Mouse (Mus musculus): Measurements from ENCODE around the gene Setd7. TPM values are rescaled to one million over a fixed set of nuclear protein-coding genes. Genes with fewer than 3 reads are reported as not detected.

The Setd7 gene
- polyA plus RNA-seq, 1 experiment from 2014 or later = 5.0 TPM

DNA sequence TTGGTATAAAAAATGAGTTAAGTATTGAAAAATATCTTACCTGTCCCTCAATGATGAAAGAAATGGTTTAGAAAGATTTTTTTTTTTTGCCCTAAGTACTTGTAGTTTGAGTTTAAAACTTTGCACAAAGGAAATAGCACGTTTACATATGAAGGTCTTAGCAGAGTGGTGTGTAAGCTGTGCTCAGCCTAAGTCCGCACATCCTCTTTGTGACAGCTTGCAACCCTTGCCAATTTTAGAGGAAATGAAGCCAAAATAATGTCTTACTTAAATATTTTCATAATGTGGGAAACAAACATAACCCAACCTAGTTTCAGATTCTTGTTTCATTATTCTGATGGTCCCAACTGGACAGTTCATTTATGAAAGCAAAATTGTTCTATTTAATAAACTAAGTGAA, 66.2 kb downstream of the Setd7 start:
- DNase-seq (ENCODE audit: extremely low spot score, low spot score) = no peak
- no peak overlapping the region for H3K4me3 ChIP-seq
- WGBS = 93% methylated on average over 2 of the region's 2 CpGs

DNA sequence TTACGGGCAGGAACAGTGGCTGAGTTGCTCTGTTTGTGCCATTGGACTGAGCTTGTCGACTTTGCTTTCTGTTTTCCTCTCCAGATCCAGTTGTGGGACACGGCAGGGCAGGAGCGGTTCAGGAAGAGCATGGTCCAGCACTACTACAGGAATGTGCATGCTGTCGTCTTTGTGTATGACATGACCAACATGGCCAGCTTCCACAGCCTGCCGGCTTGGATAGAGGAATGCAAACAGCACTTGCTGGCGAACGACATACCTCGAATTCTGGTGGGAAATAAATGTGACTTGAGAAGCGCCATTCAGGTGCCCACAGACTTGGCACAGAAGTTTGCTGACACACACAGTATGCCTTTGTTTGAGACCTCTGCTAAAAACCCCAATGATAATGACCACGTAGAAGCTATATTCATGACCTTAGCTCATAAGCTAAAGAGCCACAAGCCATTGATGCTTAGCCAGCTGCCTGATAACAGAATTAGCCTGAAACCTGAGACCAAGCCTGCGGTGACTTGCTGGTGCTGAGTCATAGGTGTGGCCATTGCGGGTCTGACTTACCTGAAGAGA, 67.3 kb downstream of the Setd7 start:
- DNase-seq (ENCODE audit: extremely low spot score, low spot score) = no peak
- no peak overlapping the region for H3K4me3 ChIP-seq
- no peaks in the 10 kb centered on the region for H3K27me3 ChIP-seq (ENCODE audit: poor library complexity, severe bottlenecking)
- no peaks in the 10 kb centered on the region for H3K9me3 ChIP-seq
- no peaks in the 10 kb centered on the region for H3K4me1 ChIP-seq
- peaks cover 38% of the 10 kb centered on the region for H3K36me3 ChIP-seq (replicated peaks)
- no peak overlapping the region for H3K27ac ChIP-seq
- WGBS = 94% methylated on average over 13 of the region's 13 CpGs

More for the DNA sequence above, 66.2 kb downstream of the Setd7 start:
- H3K4me1 ChIP-seq = no peaks in the 10 kb centered on the region
- H3K9me3 ChIP-seq = no peaks in the 10 kb centered on the region
- peaks cover 36% of the 10 kb centered on the region for H3K36me3 ChIP-seq (replicated peaks)
- H3K27ac ChIP-seq = no peak overlapping the region
- H3K27me3 ChIP-seq (ENCODE audit: poor library complexity, severe bottlenecking) = no peaks in the 10 kb centered on the region

- Histone ChIP-seq H3K9me3 (no peaks in the 10 kb centered on the region), H3K36me3 (replicated peaks) (peaks cover 36% of the 10 kb centered on the region), H3K4me3 (no peak overlapping the region), H3K27ac (no peak overlapping the region), H3K27me3 (ENCODE audit: poor library complexity, severe bottlenecking) (no peaks in the 10 kb centered on the region), H3K4me1 (peaks cover 6% of the 10 kb centered on the region)
- DNase-seq (ENCODE audit: extremely low spot score, low spot score) = no peak
- WGBS = 80% methylated on average over 7 of the region's 7 CpGs
Measured at GRCm38 (mm10) chr3:51490088-51490753, 70.5 kb downstream of the Setd7 start.

DNA sequence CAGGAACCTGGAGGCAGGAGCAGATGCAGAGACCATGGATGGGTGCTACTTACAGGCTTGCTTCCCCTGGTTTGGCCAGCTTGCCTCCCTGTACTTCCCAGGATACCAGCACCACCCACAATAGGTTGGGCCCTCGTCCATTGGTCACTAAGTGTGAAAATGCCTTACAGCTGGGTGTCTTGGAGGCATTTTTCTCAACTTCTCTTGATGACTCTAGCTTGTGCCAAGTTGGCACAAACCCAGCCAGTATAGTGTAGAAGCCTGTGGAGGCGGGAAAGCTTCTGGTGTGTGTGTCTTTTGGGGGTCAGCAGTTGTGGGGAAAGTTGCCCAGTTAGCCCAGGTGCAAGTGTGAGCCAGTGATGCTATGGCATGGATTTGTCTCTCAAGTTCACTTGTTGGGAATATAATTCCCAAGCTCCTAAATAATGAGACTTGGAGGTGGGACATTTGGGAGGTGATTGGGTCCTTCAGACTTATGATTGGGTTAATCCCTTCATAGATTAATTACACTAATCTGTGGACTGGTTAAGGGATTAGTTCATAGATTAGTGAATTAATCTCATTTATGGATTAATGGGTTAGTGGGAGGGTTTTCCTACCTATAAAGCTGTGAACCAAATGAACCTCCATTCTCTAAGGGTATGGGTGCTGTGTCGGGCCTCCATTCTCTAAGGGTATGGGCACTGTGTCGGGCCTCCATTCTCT, 74.0 kb downstream of the Setd7 start:
- DNase-seq (ENCODE audit: extremely low spot score, low spot score) = no peak
- Histone ChIP-seq H3K4me3 (no peak overlapping the region), H3K4me1 (peaks cover 30% of the 10 kb centered on the region), H3K36me3 (replicated peaks) (peaks cover 16% of the 10 kb centered on the region), H3K27ac (no peak overlapping the region), H3K27me3 (ENCODE audit: poor library complexity, severe bottlenecking) (no peaks in the 10 kb centered on the region), H3K9me3 (no peaks in the 10 kb centered on the region)
- WGBS = 89% methylated on average over 4 of the region's 4 CpGs

DNA sequence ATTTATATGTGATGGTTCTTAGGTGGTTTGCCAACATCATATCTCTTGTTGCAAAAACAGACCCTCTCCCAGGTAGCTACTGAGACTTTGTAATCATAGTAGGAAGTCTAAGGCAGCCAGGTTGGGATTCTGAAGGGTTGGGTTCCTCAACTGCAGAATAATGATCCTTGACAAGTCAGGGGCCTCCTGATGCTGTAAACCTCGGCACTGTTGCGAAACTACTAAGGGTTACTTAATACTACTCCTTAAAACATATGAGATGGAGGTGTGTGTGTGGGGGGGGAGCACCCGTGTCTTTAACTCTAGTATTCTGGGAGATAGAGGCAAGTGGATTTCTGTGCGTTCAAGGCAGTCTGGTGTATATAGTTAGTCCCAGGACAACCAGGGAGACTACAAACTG, 75.3 kb downstream of the Setd7 start:
- H3K4me1 ChIP-seq = peaks cover 30% of the 10 kb centered on the region
- whole genome bisulfite sequencing = 87% methylated on average over 4 of the region's 4 CpGs

DNA sequence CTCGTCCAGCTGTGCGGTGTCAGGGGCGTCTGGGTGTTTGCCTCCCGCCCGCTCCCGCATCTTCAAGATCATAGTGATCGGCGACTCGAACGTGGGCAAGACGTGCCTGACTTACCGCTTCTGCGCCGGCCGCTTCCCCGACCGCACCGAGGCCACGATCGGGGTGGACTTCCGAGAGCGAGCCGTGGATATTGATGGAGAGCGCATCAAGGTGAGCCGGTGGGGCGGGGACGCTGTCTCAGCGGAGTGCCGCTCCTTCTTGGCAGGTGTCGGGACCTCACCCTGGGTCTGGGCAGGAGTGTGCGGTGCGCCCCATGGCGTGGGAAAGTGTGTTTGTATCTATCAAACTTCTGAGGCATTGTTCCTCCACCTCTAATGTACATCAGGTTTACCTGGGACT, 76.3 kb downstream of the Setd7 start:
- Histone ChIP-seq H3K36me3 (replicated peaks) (peaks cover 14% of the 10 kb centered on the region), H3K4me3 (peak overlapping the region; percentile 85), H3K9me3 (no peaks in the 10 kb centered on the region), H3K4me1 (peaks cover 30% of the 10 kb centered on the region), H3K27ac (peak overlapping the region; percentile 96), H3K27me3 (ENCODE audit: poor library complexity, severe bottlenecking) (no peaks in the 10 kb centered on the region)
- DNase-seq (ENCODE audit: extremely low spot score, low spot score) = no peak
- WGBS = under 1% methylated on average over 33 of the region's 33 CpGs

More for the DNA sequence above, 75.3 kb downstream of the Setd7 start:
- no peak for DNase-seq (ENCODE audit: extremely low spot score, low spot score)
- peaks cover 14% of the 10 kb centered on the region for H3K36me3 ChIP-seq (replicated peaks)
- peak overlapping the region; percentile 85 for H3K4me3 ChIP-seq
- H3K27ac ChIP-seq = no peak overlapping the region
- H3K9me3 ChIP-seq = no peaks in the 10 kb centered on the region
- H3K27me3 ChIP-seq (ENCODE audit: poor library complexity, severe bottlenecking) = no peaks in the 10 kb centered on the region

DNA sequence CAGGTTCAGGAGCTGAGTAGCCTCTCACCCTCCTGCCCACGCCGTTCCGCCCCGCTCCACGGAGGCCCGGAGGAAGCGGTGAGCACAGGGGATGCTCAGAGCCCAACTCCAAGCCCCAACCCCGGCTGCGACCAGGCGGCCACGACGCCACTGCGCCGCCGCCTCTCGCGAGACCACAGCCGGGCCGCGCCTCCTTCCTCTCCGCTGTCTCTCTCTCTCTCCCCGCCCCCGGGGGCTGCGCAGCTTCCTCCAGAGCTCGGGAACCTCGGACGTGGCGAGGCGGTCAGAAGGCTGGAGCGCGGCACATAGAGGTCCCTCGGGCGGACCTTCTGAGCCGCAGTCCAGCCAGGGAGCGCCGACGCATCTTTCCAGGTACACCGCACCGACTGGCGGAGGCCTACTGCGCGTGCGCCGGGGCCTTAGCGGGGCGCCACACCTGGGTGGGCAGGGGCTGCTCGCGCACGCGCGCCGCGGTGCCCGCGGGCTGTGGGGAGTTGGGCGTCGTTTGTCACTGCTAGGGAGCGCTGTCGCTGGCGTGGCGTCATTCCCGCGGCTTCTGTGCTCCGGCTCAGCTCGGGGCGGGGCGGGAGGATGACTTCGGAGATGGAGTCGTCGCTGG, 76.8 kb downstream of the Setd7 start, which contains the start of gene Rab33b:
Rab33b (plus strand) TSS at position 180 of the 619 bp plus-strand sequence.
- under 1% methylated on average over 70 of the region's 70 CpGs for WGBS
- H3K4me3 ChIP-seq = peak within 1 kb of the TSS; percentile 85

GRCm38 (mm10) chr3:51482781-51483180, 77.9 kb downstream of the Setd7 start:
- Histone ChIP-seq H3K9me3 (no peaks in the 10 kb centered on the region), H3K4me3 (peak overlapping the region; percentile 85), H3K4me1 (peaks cover 30% of the 10 kb centered on the region), H3K27me3 (ENCODE audit: poor library complexity, severe bottlenecking) (no peaks in the 10 kb centered on the region), H3K36me3 (replicated peaks) (peaks cover 7% of the 10 kb centered on the region), H3K27ac (peak overlapping the region; percentile 96)
- no peak for DNase-seq (ENCODE audit: extremely low spot score, low spot score)
- 81% methylated on average over 3 of the region's 3 CpGs for WGBS

More for the DNA sequence above, 76.8 kb downstream of the Setd7 start, which contains the start of gene Rab33b:
- H3K27ac ChIP-seq = peak within 1 kb of the TSS; percentile 96
- DNase-seq (ENCODE audit: extremely low spot score, low spot score) = peak; percentile 96
- H3K4me1 ChIP-seq = peaks cover 30% of the 10 kb centered on the region
- H3K36me3 ChIP-seq (replicated peaks) = peaks cover 14% of the 10 kb centered on the region
- no peaks in the 10 kb centered on the region for H3K9me3 ChIP-seq
- no peaks in the 10 kb centered on the region for H3K27me3 ChIP-seq (ENCODE audit: poor library complexity, severe bottlenecking)

DNA sequence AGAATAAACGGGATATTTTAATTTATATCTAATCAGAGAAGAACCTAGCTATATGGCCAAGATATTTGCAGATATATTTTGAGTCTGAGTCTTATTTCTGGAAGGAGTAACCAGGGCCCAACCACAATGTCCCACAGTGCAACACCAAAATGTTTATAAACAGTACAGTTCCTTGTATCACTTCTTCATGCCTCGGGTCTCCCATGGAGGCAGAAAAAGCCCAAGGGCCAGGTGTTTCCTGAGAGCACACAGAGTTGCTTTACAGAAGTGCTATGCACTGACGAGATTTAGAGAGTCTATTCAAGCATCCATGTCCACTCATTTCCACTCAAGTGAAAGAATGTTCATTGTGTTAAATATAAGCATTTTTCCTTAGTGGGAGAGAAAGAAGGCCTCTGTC, 78.8 kb downstream of the Setd7 start:
- Histone ChIP-seq H3K9me3 (no peaks in the 10 kb centered on the region), H3K4me1 (peaks cover 30% of the 10 kb centered on the region), H3K27ac (no peak overlapping the region), H3K4me3 (no peak overlapping the region), H3K36me3 (replicated peaks) (peaks cover 4% of the 10 kb centered on the region), H3K27me3 (ENCODE audit: poor library complexity, severe bottlenecking) (no peaks in the 10 kb centered on the region)
- DNase-seq (ENCODE audit: extremely low spot score, low spot score) = no peak
- 68% methylated on average over 3 of the region's 3 CpGs for WGBS

GRCm38 (mm10) chr3:51481059-51481458, 79.6 kb downstream of the Setd7 start:
- DNase-seq (ENCODE audit: extremely low spot score, low spot score) = peak; percentile 41
- H3K4me3 ChIP-seq = no peak overlapping the region
- no peak overlapping the region for H3K27ac ChIP-seq
- H3K27me3 ChIP-seq (ENCODE audit: poor library complexity, severe bottlenecking) = no peaks in the 10 kb centered on the region
- no peaks in the 10 kb centered on the region; the same call in none of the 2 replicates for H3K36me3 ChIP-seq (replicated peaks)
- no peaks in the 10 kb centered on the region for H3K9me3 ChIP-seq
- H3K4me1 ChIP-seq = peaks cover 30% of the 10 kb centered on the region

DNA sequence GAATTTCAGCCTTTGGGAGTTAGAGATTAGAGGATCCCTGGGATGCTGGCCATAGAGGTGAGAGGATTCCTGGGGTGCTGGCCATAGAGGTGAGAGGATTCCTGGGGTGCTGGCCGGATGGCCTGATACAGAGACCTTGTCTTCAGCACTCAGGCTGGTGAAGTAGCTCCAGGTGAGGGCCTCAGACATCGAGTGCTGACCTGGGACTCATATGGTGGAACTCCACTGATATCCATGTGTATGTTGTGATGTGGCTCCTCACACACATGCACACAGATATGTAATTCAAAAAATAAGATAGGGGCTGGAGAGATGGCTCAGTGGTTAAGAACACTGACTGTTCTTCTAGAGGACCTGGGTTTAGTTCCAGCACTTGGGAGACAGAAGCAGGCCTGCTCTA, 80.8 kb downstream of the Setd7 start:
- Histone ChIP-seq H3K9me3 (no peaks in the 10 kb centered on the region), H3K27me3 (ENCODE audit: poor library complexity, severe bottlenecking) (no peaks in the 10 kb centered on the region), H3K36me3 (replicated peaks) (peaks cover 9% of the 10 kb centered on the region), H3K4me1 (peaks cover 21% of the 10 kb centered on the region), H3K4me3 (no peak overlapping the region), H3K27ac (no peak overlapping the region)
- WGBS = 47% methylated on average over 2 of the region's 2 CpGs
- DNase-seq (ENCODE audit: extremely low spot score, low spot score) = no peak

- Histone ChIP-seq H3K27me3 (ENCODE audit: poor library complexity, severe bottlenecking) (no peaks in the 10 kb centered on the region), H3K9me3 (no peaks in the 10 kb centered on the region), H3K4me3 (no peak overlapping the region), H3K4me1 (no peaks in the 10 kb centered on the region), H3K27ac (no peak overlapping the region), H3K36me3 (replicated peaks) (peaks cover 50% of the 10 kb centered on the region)
- WGBS = 88% methylated on average over 4 of the region's 4 CpGs
- DNase-seq (ENCODE audit: extremely low spot score, low spot score) = no peak
Measured at GRCm38 (mm10) chr3:51475706-51476105, 85.0 kb downstream of the Setd7 start.

Data from forebrain, embryonic 10.5 days (tissue).